Mouse (Mus musculus): ENCODE measurements around the gene Gm11060. TPM values are rescaled to one million over a fixed set of nuclear protein-coding genes. Genes with fewer than 3 reads are reported as not detected.

Gene Gm11060
- total RNA-seq, 2 experiments from 2014 or later = not detected

DNA sequence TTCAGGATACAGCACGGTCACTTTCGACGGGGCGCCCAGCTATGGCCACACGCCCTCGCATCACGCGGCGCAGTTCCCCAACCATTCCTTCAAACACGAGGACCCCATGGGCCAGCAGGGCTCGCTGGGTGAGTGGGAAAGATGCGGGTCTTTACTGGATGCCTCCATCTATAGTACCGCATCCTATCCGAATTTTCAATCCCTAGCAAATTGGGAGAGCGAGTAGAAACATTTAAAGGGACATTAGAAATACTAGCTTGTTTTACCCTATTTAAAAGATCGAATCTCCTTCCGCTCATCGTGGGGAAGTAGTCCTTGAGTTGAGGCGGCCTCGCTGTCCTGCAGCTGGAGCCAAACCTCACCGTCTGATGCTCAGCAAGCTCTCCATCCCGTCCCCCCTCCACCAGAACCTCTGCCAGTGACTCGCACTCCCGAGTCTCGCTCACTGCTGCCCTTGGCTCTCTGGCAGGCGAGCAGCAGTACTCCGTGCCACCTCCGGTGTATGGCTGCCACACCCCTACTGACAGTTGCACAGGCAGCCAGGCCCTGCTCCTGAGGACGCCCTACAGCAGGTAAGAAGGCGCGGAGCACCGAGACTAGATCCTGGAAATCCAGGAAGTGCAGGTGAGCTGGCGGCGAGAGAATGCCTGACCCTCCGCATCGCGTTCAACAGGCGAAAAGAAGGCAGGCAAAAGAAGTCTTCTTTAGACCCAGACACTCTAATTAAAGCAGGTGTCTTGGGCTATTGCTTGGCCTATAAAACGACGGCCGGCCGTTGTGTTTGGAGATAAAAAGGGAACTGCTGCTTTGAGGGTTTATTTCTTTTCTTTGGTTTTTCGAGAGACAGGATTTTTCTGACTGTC lies 41.3 kb downstream of the Gm11060 start:
- intact Hi-C loops (cut with DNase I) = loop anchor here (5.0 kb wide), 1 partner anchor 544 kb away; no protein-coding TSS in a partner anchor
- no peak for DNase-seq (ENCODE audit: low spot score in 2 of 2)

DNA sequence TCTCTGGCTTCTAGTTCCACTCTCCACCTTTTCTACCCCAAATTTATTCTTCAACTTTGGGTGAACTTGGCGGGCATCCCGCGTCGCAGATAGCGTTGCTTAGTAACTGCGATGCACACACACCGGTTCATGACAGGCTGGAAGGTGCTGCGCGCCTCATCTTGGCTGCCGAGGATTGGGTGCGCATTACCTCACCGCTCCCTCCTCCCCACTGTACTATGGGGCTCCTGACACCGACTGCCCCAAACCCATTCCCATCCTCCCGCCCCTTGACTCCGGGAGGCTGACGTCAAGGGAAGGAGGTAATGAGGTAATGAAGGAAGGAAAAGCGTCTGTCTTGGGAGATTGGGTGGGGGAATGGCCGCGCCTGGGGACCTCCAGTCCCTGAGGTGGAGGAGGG lies 42.5 kb downstream of the Gm11060 start:
- no peak for DNase-seq (ENCODE audit: low spot score in 2 of 2)
- intact Hi-C loops (cut with DNase I) = loop anchor here (5.0 kb wide), 1 partner anchor 543 kb away; no protein-coding TSS in a partner anchor

DNA sequence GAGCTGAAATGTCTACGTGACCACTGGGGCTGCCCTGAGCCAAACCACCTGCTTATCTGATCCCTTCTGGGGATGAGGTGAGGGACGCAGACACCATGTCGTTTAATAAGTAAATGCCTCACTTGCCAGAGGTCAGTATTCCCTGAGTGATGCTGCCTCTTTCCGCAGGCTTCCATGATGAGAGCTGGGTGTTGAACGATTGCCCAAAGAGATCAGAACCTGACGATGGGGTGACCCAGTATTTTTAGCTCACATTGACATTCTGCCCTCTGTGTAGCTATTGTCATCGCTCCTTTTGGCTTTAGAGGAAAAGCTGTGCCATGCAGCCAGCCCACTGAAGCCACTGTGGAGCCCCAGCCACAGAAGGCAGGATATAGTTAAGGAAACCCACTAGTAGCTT lies 47.7 kb downstream of the Gm11060 start:
- no peak for DNase-seq (ENCODE audit: low spot score in 2 of 2)
- intact Hi-C loops (cut with DNase I) = no loop called here

DNA sequence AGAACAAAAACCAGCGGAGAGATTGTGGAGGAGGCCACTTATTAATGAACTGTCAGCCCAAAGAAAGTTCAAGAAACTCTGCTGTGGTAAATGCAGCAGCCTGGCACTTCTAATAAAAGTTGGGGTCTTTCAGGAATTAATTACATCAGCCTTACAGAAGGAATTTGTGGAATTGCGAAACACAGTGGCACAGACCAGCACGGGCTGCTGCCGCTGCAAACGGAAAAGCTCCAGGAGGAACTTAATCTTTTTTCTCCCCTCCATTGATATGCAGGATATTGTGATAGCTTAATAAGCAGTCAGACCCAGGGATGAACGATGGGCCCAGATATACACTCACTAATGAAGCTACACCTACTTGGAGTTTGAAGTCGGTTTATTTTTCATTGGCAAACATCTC lies 49.6 kb downstream of the Gm11060 start:
- DNase-seq (ENCODE audit: low spot score in 2 of 2) = no peak
- intact Hi-C loops (cut with DNase I) = no loop called here

Other genes with a start within 250 kb of the Gm11060 start
- gene Prrg4, start 242.1 kb upstream of the Gm11060 start, total RNA-seq (2021) = under 1 TPM; 0.25 to 0.57 TPM
- 1 to 10 TPM in 1 of 2 experiments, not detected in 1; 2.8 TPM for gene Ccdc73, start 224.2 kb upstream of the Gm11060 start, total RNA-seq (2021)
- gene Eif3m, start 74.9 kb upstream of the Gm11060 start, total RNA-seq (2021) = 10 to 100 TPM; 83.5 to 85.4 TPM
- under 1 TPM; 0.16 to 0.27 TPM for gene Wt1, start 34.5 kb downstream of the Gm11060 start, total RNA-seq (2021)
- not detected for gene Them7, start 132.3 kb downstream of the Gm11060 start, total RNA-seq (2021)

Data from left cerebral cortex, postnatal 36 days (tissue).